In the genomic region with DNA sequence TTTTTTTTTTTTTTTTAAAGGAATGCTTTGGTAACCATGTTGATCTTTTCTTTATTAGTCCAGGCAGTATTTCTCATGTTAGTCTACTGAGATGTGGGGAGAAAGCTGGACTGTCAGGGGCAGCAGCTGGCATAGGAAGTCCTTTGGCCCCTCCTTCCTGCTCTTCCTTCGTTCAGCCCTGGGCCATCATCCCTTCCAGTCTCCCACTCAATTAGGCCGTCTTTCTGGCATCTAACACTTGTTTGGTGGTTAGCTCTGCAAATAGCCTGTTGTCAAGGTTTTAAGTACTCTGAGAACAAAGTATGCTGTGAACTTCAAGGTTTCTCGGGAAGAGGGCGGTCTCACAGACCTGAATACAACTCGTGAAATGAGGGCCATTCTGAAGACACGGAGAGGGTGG, we compare ENCODE assay signal across 17 mouse cellular contexts. TPM values are rescaled to one million over a fixed set of nuclear protein-coding genes. Genes with fewer than 3 reads are reported as not detected.
DNase-seq lines count a peak whose midpoint lies in the region; ATAC-seq lines count a peak whose summit lies in the region.
"Had no signal": no experiment of that assay in that cellular context is flagged by ENCODE, and none has a peak within 500 bp of the region (broad histone marks: within the 10 kb centered on the region; RNA-seq: fewer than 3 reads in every experiment).

No protein-coding gene starts in this region.

- H3K9me3 ChIP-seq in forebrain, embryonic 10.5 days: no peaks in the 10 kb centered on the region
- no peaks in the 10 kb centered on the region for H3K9me3 ChIP-seq in forebrain, embryonic 15.5 days
- H3K9me3 ChIP-seq in heart, embryonic 16.5 days (replicated peaks; ENCODE audit: control insufficient read depth, low read length): no peaks in the 10 kb centered on the region
- no peaks in the 10 kb centered on the region for H3K9me3 ChIP-seq in midbrain, embryonic 13.5 days
- no peaks in the 10 kb centered on the region for H3K9me3 ChIP-seq in midbrain, embryonic 15.5 days
- no peaks in the 10 kb centered on the region for H3K9me3 ChIP-seq in forebrain, embryonic 14.5 days (replicated peaks; ENCODE audit: control insufficient read depth, low read length)
- H3K9me3 ChIP-seq: embryonic facial prominence, embryonic 12.5 days; intestine, embryonic 15.5 days; limb, embryonic 13.5 days had no signal

- peak overlapping the region; percentile 70 for H3K27ac ChIP-seq in forebrain, embryonic 10.5 days
- H3K27ac ChIP-seq in forebrain, embryonic 15.5 days (replicated peaks): no peak overlapping the region
- H3K27ac ChIP-seq in heart, embryonic 16.5 days (ENCODE audit: low read length): no peak overlapping the region
- no peak overlapping the region for H3K27ac ChIP-seq in midbrain, embryonic 13.5 days
- H3K27ac ChIP-seq in midbrain, embryonic 15.5 days: no peak overlapping the region
- H3K27ac ChIP-seq in forebrain, embryonic 14.5 days (ENCODE audit: low read depth, low read length): no peak overlapping the region
- H3K27ac ChIP-seq: embryonic facial prominence, embryonic 12.5 days; gastrocnemius, adult 2 months; intestine, embryonic 15.5 days; limb, embryonic 13.5 days; macrophage; stomach, postnatal 0 days had no signal

- H3K9ac ChIP-seq in forebrain, embryonic 15.5 days (replicated peaks): no peak overlapping the region
- no peak overlapping the region for H3K9ac ChIP-seq in heart, embryonic 16.5 days (ENCODE audit: low read length)
- no peak overlapping the region for H3K9ac ChIP-seq in midbrain, embryonic 13.5 days (replicated peaks)
- H3K9ac ChIP-seq in midbrain, embryonic 15.5 days: no peak overlapping the region
- H3K9ac ChIP-seq in forebrain, embryonic 14.5 days (ENCODE audit: low read length): no peak overlapping the region
- H3K9ac ChIP-seq: embryonic facial prominence, embryonic 12.5 days; intestine, embryonic 15.5 days; limb, embryonic 13.5 days had no signal

- no peaks in the 10 kb centered on the region for H3K36me3 ChIP-seq in forebrain, embryonic 10.5 days (replicated peaks)
- H3K36me3 ChIP-seq in forebrain, embryonic 15.5 days: no peaks in the 10 kb centered on the region
- no peaks in the 10 kb centered on the region for H3K36me3 ChIP-seq in heart, embryonic 16.5 days (ENCODE audit: control insufficient read depth, insufficient read depth)
- no peaks in the 10 kb centered on the region for H3K36me3 ChIP-seq in midbrain, embryonic 13.5 days
- no peaks in the 10 kb centered on the region for H3K36me3 ChIP-seq in midbrain, embryonic 15.5 days (replicated peaks)
- no peaks in the 10 kb centered on the region for H3K36me3 ChIP-seq in forebrain, embryonic 14.5 days (ENCODE audit: control insufficient read depth, insufficient read depth, low read length)
- H3K36me3 ChIP-seq: embryonic facial prominence, embryonic 12.5 days; intestine, embryonic 15.5 days; limb, embryonic 13.5 days had no signal

- no peak for DNase-seq in forebrain, embryonic 10.5 days (ENCODE audit: extremely low spot score, low spot score)
- DNase-seq in heart, adult 9 months (ENCODE audit: low spot score in 2 of 2): no peak
- peak; percentile 60 for DNase-seq in forebrain, embryonic 14.5 days (ENCODE audit: low spot score)
- no peak for DNase-seq in liver
- DNase-seq: gastrocnemius, adult 2 months; kidney, postnatal 14 days; right cerebral cortex, postnatal 14 days; thymus, postnatal 36 days had no signal

- no peak overlapping the region for H3K4me2 ChIP-seq in forebrain, embryonic 15.5 days (replicated peaks)
- 0 out of 2 replicates have a peak overlapping the region, but pooled peaks have one; percentile 2 for H3K4me2 ChIP-seq in heart, embryonic 16.5 days (ENCODE audit: low read depth, low read length)
- no peak overlapping the region for H3K4me2 ChIP-seq in midbrain, embryonic 13.5 days (replicated peaks)
- no peak overlapping the region for H3K4me2 ChIP-seq in midbrain, embryonic 15.5 days
- 0 out of 2 replicates have a peak overlapping the region, but pooled peaks have one; percentile 10 for H3K4me2 ChIP-seq in forebrain, embryonic 14.5 days (ENCODE audit: low read length)
- H3K4me2 ChIP-seq: embryonic facial prominence, embryonic 12.5 days; intestine, embryonic 15.5 days; limb, embryonic 13.5 days had no signal

- ATAC-seq in forebrain, embryonic 15.5 days (replicated peaks): no peak
- ATAC-seq in heart, embryonic 16.5 days (replicated peaks; ENCODE audit: extremely low read depth, insufficient read depth, low FRiP score): no peak
- ATAC-seq in midbrain, embryonic 13.5 days: peak; percentile 53; the same call in 1 of the 2 replicates
- no peak for ATAC-seq in midbrain, embryonic 15.5 days (replicated peaks)
- ATAC-seq in forebrain, embryonic 14.5 days: no peak
- ATAC-seq: intestine, embryonic 15.5 days had no signal

- no peak overlapping the region for H3K4me3 ChIP-seq in forebrain, embryonic 10.5 days
- H3K4me3 ChIP-seq in forebrain, embryonic 15.5 days: no peak overlapping the region
- H3K4me3 ChIP-seq in heart, embryonic 16.5 days (ENCODE audit: low read length): no peak overlapping the region
- no peak overlapping the region for H3K4me3 ChIP-seq in midbrain, embryonic 13.5 days (replicated peaks)
- H3K4me3 ChIP-seq in midbrain, embryonic 15.5 days: no peak overlapping the region
- no peak overlapping the region for H3K4me3 ChIP-seq in forebrain, embryonic 14.5 days (ENCODE audit: low read depth, low read length)
- H3K4me3 ChIP-seq: embryonic facial prominence, embryonic 12.5 days; gastrocnemius, adult 2 months; intestine, embryonic 15.5 days; limb, embryonic 13.5 days had no signal

- H3K27me3 ChIP-seq in forebrain, embryonic 10.5 days (ENCODE audit: poor library complexity, severe bottlenecking): no peaks in the 10 kb centered on the region
- no peaks in the 10 kb centered on the region for H3K27me3 ChIP-seq in forebrain, embryonic 15.5 days
- no peaks in the 10 kb centered on the region for H3K27me3 ChIP-seq in heart, embryonic 16.5 days (ENCODE audit: control insufficient read depth, insufficient read depth, low read length)
- H3K27me3 ChIP-seq in midbrain, embryonic 13.5 days: no peaks in the 10 kb centered on the region
- no peaks in the 10 kb centered on the region; the same call in 1 of the 2 replicates for H3K27me3 ChIP-seq in midbrain, embryonic 15.5 days (replicated peaks)
- no peaks in the 10 kb centered on the region for H3K27me3 ChIP-seq in forebrain, embryonic 14.5 days (replicated peaks; ENCODE audit: control insufficient read depth, insufficient read depth, low read length)
- H3K27me3 ChIP-seq: embryonic facial prominence, embryonic 12.5 days; intestine, embryonic 15.5 days; limb, embryonic 13.5 days had no signal

- WGBS in forebrain, embryonic 10.5 days: 25% methylated on average over 6 of the region's 6 CpGs
- 6% methylated on average over 6 of the region's 6 CpGs for WGBS in forebrain, embryonic 15.5 days
- 21% methylated on average over 6 of the region's 6 CpGs for WGBS in heart, embryonic 16.5 days
- 15% methylated on average over 6 of the region's 6 CpGs for WGBS in midbrain, embryonic 13.5 days
- WGBS in midbrain, embryonic 15.5 days: 19% methylated on average over 6 of the region's 6 CpGs
- 6% methylated on average over 6 of the region's 6 CpGs for WGBS in forebrain, embryonic 14.5 days

- H3K4me1 ChIP-seq in forebrain, embryonic 10.5 days: peaks cover 47% of the 10 kb centered on the region
- H3K4me1 ChIP-seq in forebrain, embryonic 15.5 days: peaks cover 16% of the 10 kb centered on the region
- H3K4me1 ChIP-seq in heart, embryonic 16.5 days (ENCODE audit: control insufficient read depth, insufficient read depth, low read length): 0 out of 2 replicates have a peak, but pooled peaks cover 2% of the 10 kb centered on the region
- H3K4me1 ChIP-seq in midbrain, embryonic 13.5 days (replicated peaks): peaks cover 25% of the 10 kb centered on the region
- 0 out of 2 replicates have a peak, but pooled peaks cover 4% of the 10 kb centered on the region for H3K4me1 ChIP-seq in midbrain, embryonic 15.5 days
- H3K4me1 ChIP-seq in forebrain, embryonic 14.5 days (ENCODE audit: control insufficient read depth, insufficient read depth, low read length): peaks cover 6% of the 10 kb centered on the region
- H3K4me1 ChIP-seq: intestine, embryonic 15.5 days had no signal

RNA-seq across cellular contexts. Expression of gene Dlg1, which starts 12.5 kb away (rescaled TPM):
- polyA plus RNA-seq in forebrain, embryonic 10.5 days (2016; fragmentation: Nextera tagmentation; extraction: Ambion mirVana): 30.9 TPM in 2 replicates
- polyA plus RNA-seq in forebrain, embryonic 15.5 days (2015; fragmentation: Nextera tagmentation; extraction: Ambion mirVana): 17.7 and 20.9 TPM in 2 replicates
- 13.7 and 14.2 TPM in 2 replicates for polyA plus RNA-seq in heart, embryonic 16.5 days (2015; fragmentation: Nextera tagmentation; extraction: Ambion mirVana)
- 10.6 and 13.9 TPM in 2 replicates for polyA plus RNA-seq in midbrain, embryonic 13.5 days (2015; fragmentation: Nextera tagmentation; extraction: Ambion mirVana)
- 13.2 and 13.3 TPM in 2 replicates for polyA plus RNA-seq in midbrain, embryonic 15.5 days (2015; fragmentation: Nextera tagmentation; extraction: Ambion mirVana)
- polyA plus RNA-seq in forebrain, embryonic 14.5 days (2014; fragmentation: Nextera tagmentation; extraction: Ambion mirVana): 14.1 and 17.2 TPM in 2 replicates

Comparison
In these comparisons a context has a peak if more than half of its experiments do, and no peak if none do; other contexts are left out.
1. H3K4me2 ChIP-seq: peak in heart, embryonic 16.5 days (single experiment) and forebrain, embryonic 14.5 days (single experiment); none in forebrain, embryonic 15.5 days (single experiment), midbrain, embryonic 13.5 days (single experiment) and midbrain, embryonic 15.5 days (single experiment).